Mouse (Mus musculus) adrenal gland, postnatal 36 days (tissue): ENCODE measurements around the gene Hist3h2ba. TPM values are rescaled to one million over a fixed set of nuclear protein-coding genes. Genes with fewer than 3 reads are reported as not detected.
A peak's percentile ranks its signal among the peaks of the same experiment; 100 is the strongest.

Experiments used
- DNase-seq, 2 experiments: peaks; one replicate each; pipeline ENCODE4 v3.0.0; 2021; ENCODE audit warnings: mixed read lengths in 1 of 2
- long read RNA-seq, 2 experiments: library from polyadenylated mRNA; stranded (forward); transcript quantifications; one replicate each; pipeline ENCODE4 v2.0.0; 2021; ENCODE audit warnings: borderline sequencing depth in 2 of 2
- total RNA-seq, 2 experiments: library from RNA; stranded (reverse); gene quantifications; 2 replicates each; pipeline ENCODE4 v1.2.3; 2021

The Hist3h2ba gene
- total RNA-seq = 1 to 10 TPM; 4.5 to 5.8 TPM
- long read RNA-seq, experiment 1, partial matches to known transcripts = 0 of 1 reads
- long read RNA-seq, experiment 1, other reads (novel, unspliced or antisense) = 0 of 1 reads
- long read RNA-seq, experiment 2, partial matches to known transcripts = 0 of 1 reads
- long read RNA-seq, experiment 2, other reads (novel, unspliced or antisense) = 0 of 1 reads

- DNase-seq = peak; percentile 48 to 60
These were observed at the start of gene Hist3h2ba for GRCm38 (mm10) chr11:58948542-58949479. Hist3h2ba (plus strand) TSS chr11:58948920.

GRCm38 (mm10) chr11:58901080-58901479 lies 47.6 kb upstream of the Hist3h2ba start:
- DNase-seq = no peak

- DNase-seq = peak; percentile 97
These were observed 45.0 kb upstream of the Hist3h2ba start, which contains the start of gene Zfp39 for GRCm38 (mm10) chr11:58903511-58904409. Zfp39 (minus strand) TSS chr11:58904225.

- DNase-seq = no peak
These were observed 44.4 kb upstream of the Hist3h2ba start for GRCm38 (mm10) chr11:58904410-58904718.

GRCm38 (mm10) chr11:58904838-58905237 lies 43.9 kb upstream of the Hist3h2ba start:
- no peak for DNase-seq

GRCm38 (mm10) chr11:58913776-58914175 lies 34.9 kb upstream of the Hist3h2ba start:
- DNase-seq = no peak

GRCm38 (mm10) chr11:58914461-58915028 lies 34.2 kb upstream of the Hist3h2ba start:
- peak in 1 of 2 experiments; percentile 29 for DNase-seq

- DNase-seq = peak; percentile 59 to 71
These were observed 31.6 kb upstream of the Hist3h2ba start for GRCm38 (mm10) chr11:58916879-58917744.

GRCm38 (mm10) chr11:58917745-58918366 lies 30.9 kb upstream of the Hist3h2ba start, which contains the start of gene Btnl10:
Btnl10 (plus strand) TSS chr11:58917908.
- no peak for DNase-seq

- DNase-seq = no peak
These were observed 30.0 kb upstream of the Hist3h2ba start for GRCm38 (mm10) chr11:58918759-58919158.

GRCm38 (mm10) chr11:58922420-58922819 lies 26.3 kb upstream of the Hist3h2ba start:
- DNase-seq = no peak

- DNase-seq = no peak
These were observed 22.1 kb upstream of the Hist3h2ba start for GRCm38 (mm10) chr11:58926651-58927050.

GRCm38 (mm10) chr11:58927053-58927452 lies 21.7 kb upstream of the Hist3h2ba start:
- DNase-seq = no peak

GRCm38 (mm10) chr11:58927790-58928651 lies 20.7 kb upstream of the Hist3h2ba start:
- peak; percentile 56 to 73 for DNase-seq

GRCm38 (mm10) chr11:58929055-58929454 lies 19.7 kb upstream of the Hist3h2ba start:
- no peak for DNase-seq

- no peak for DNase-seq
These were observed 19.1 kb upstream of the Hist3h2ba start for GRCm38 (mm10) chr11:58929641-58930040.

GRCm38 (mm10) chr11:58930254-58930653 lies 18.5 kb upstream of the Hist3h2ba start:
- no peak for DNase-seq

- no peak for DNase-seq
These were observed 17.1 kb upstream of the Hist3h2ba start for GRCm38 (mm10) chr11:58931576-58931975.

GRCm38 (mm10) chr11:58937909-58938308 lies 10.8 kb upstream of the Hist3h2ba start:
- peak; percentile 30 to 39 for DNase-seq
